Mouse (Mus musculus): ENCODE measurements around the gene Vmn1r52. TPM values are rescaled to one million over a fixed set of nuclear protein-coding genes. Genes with fewer than 3 reads are reported as not detected.
"Not testable (repeated sequence)": the region's sequence is repeated elsewhere in the genome, so short reads cannot be mapped to it uniquely, and the experiment has no call there.

Vmn1r52 gene
- not detected in 2 replicates for polyA plus RNA-seq (2012; ENCODE audit: insufficient read depth, insufficient read length, missing spikeins)

- H3K27ac ChIP-seq (replicated peaks; ENCODE audit: low read depth, low read length): no peak within 1 kb of the TSS
- H3K4me3 ChIP-seq (ENCODE audit: insufficient read depth, low read depth, low read length): no peak within 1 kb of the TSS
- H3K4me1 ChIP-seq (ENCODE audit: control insufficient read depth, insufficient read depth, insufficient read length, low read length): no peaks in the 10 kb centered on the region
These were observed at the start of gene Vmn1r52 for GRCm38 (mm10) chr6:90174508-90174907. Vmn1r52 (plus strand) TSS chr6:90174808.

DNA sequence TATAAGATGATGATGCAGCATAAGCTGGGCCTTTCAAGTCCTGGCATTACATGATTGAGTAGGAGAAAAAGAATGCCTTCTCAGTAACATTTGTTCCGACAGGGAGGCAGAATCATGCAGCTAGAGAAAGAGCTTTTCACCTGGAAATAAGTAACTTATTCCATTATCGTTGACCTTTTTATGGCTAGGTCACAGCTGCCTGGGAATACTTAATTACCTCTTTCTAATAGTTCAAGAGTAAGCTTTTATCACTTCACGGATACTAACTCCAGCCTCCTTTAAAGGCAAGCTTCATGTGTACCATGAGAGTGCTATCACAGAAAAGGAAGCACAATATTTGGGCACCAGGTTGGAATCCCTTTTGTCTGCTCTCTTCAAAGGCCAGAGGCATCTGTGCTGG is 14.5 kb upstream of the Vmn1r52 start:
- H3K27ac ChIP-seq (replicated peaks; ENCODE audit: low read depth, low read length): no peak overlapping the region
- H3K4me1 ChIP-seq (ENCODE audit: control insufficient read depth, insufficient read depth, insufficient read length, low read length): no peaks in the 10 kb centered on the region
- no peak overlapping the region for H3K4me3 ChIP-seq (ENCODE audit: insufficient read depth, low read depth, low read length)

DNA sequence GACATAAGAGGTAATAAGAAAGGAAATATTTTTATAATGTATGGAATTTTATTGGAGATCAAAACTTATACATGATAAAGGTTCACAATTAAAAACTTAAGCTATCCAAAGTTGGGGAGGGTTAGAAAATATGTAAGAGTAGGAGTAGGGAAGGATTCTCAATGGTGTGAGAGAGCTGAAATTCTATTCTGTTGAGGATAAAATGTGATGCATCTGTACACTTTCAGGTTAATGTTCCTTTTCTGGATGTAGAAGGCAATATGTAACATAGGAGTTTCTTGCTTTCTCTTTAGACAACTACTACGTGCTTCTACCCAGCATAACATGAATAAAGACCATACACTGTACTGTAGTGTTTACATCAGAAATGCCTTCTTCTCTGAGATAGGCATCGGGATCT is 27.9 kb downstream of the Vmn1r52 start, which contains the start of gene V1ra8:
Gene V1ra8 (plus strand): TSS at position 301 of the 400 bp plus-strand sequence.
- not testable (repeated sequence) for H3K4me3 ChIP-seq (ENCODE audit: insufficient read depth, low read depth, low read length); H3K27ac ChIP-seq (replicated peaks; ENCODE audit: low read depth, low read length); H3K4me1 ChIP-seq (ENCODE audit: control insufficient read depth, insufficient read depth, insufficient read length, low read length)

DNA sequence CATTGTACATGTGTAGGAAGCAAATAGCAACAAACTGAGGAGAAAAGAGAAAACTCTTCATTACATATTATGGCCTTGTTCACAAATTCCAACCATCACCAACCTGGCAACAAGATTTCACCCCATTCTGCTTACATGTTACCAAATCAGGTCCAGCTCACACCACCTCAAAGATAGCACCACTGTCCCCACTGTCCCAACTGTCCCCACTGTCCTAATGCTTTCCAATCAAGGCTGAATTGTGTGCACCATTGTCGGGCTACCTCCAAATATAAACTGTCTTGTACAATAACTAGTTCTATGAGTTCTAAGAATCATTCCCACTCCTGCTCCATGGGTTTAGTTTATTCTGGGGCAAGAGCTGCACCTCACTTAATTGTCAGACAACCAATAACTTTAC is 49.7 kb downstream of the Vmn1r52 start, which contains the start of gene Vmn1r53:
Gene Vmn1r53 (minus strand): TSS at position 101 of the 400 bp plus-strand sequence.
- Histone ChIP-seq H3K27ac (replicated peaks; ENCODE audit: low read depth, low read length) (no peak within 1 kb of the TSS), H3K4me3 (ENCODE audit: insufficient read depth, low read depth, low read length) (no peak within 1 kb of the TSS), H3K4me1 (ENCODE audit: control insufficient read depth, insufficient read depth, insufficient read length, low read length) (no peaks in the 10 kb centered on the region)

Other genes starting within 250 kb of the Vmn1r52 start
- not detected in 2 replicates for gene Vmn1r45, start 234.2 kb upstream of the Vmn1r52 start, polyA plus RNA-seq (2012; ENCODE audit: insufficient read depth, insufficient read length, missing spikeins)
- gene Vmn1r46, start 205.5 kb upstream of the Vmn1r52 start, polyA plus RNA-seq (2012; ENCODE audit: insufficient read depth, insufficient read length, missing spikeins): not detected in 2 replicates
- gene Vmn1r47, start 158.7 kb upstream of the Vmn1r52 start, polyA plus RNA-seq (2012; ENCODE audit: insufficient read depth, insufficient read length, missing spikeins): not detected in 2 replicates
- gene Vmn1r48, start 138.0 kb upstream of the Vmn1r52 start, polyA plus RNA-seq (2012; ENCODE audit: insufficient read depth, insufficient read length, missing spikeins): not detected in 2 replicates
- not detected in 2 replicates for gene Vmn1r49, start 96.3 kb upstream of the Vmn1r52 start, polyA plus RNA-seq (2012; ENCODE audit: insufficient read depth, insufficient read length, missing spikeins)
- not detected in 2 replicates for gene Vmn1r50, start 73.4 kb upstream of the Vmn1r52 start, polyA plus RNA-seq (2012; ENCODE audit: insufficient read depth, insufficient read length, missing spikeins)
- not detected in 2 replicates for gene Vmn1r51, start 52.2 kb upstream of the Vmn1r52 start, polyA plus RNA-seq (2012; ENCODE audit: insufficient read depth, insufficient read length, missing spikeins)
- gene V1ra8, start 28.0 kb downstream of the Vmn1r52 start, polyA plus RNA-seq (2012; ENCODE audit: insufficient read depth, insufficient read length, missing spikeins): not detected in 2 replicates
- not detected in 2 replicates for gene Vmn1r53, start 49.6 kb downstream of the Vmn1r52 start, polyA plus RNA-seq (2012; ENCODE audit: insufficient read depth, insufficient read length, missing spikeins)
- not detected in 2 replicates for gene Vmn1r54, start 71.5 kb downstream of the Vmn1r52 start, polyA plus RNA-seq (2012; ENCODE audit: insufficient read depth, insufficient read length, missing spikeins)
- gene BC048671, start 126.4 kb downstream of the Vmn1r52 start, polyA plus RNA-seq (2012; ENCODE audit: insufficient read depth, insufficient read length, missing spikeins): not detected in 2 replicates
- not detected in 2 replicates for gene Chst13, start 150.4 kb downstream of the Vmn1r52 start, polyA plus RNA-seq (2012; ENCODE audit: insufficient read depth, insufficient read length, missing spikeins)
- gene Uroc1, start 158.5 kb downstream of the Vmn1r52 start, polyA plus RNA-seq (2012; ENCODE audit: insufficient read depth, insufficient read length, missing spikeins): not detected in 2 replicates
- gene Zxdc, start 194.7 kb downstream of the Vmn1r52 start, polyA plus RNA-seq (2012; ENCODE audit: insufficient read depth, insufficient read length, missing spikeins): 5.4 and 5.7 TPM in 2 replicates